Mouse (Mus musculus) forebrain, embryonic 12.5 days (tissue): Measurements from ENCODE around the gene Ier5. TPM values are rescaled to one million over a fixed set of nuclear protein-coding genes. Genes with fewer than 3 reads are reported as not detected.

Experiments used
- ATAC-seq: fragments of 200-750 bp; cut with Nextera tagmentation; 2 replicates; pipeline ENCODE4 v1.8.0; 2017; ENCODE audit warnings: moderate TSS enrichment; ENCODE audit not compliant: low FRiP score
- H3K27ac ChIP-seq: fragments of 300-500 bp; sonication (generic); 2 replicates; pipeline ENCODE4 v1.5.1; 2016; ENCODE audit warnings: mild to moderate bottlenecking
- H3K27me3 ChIP-seq: fragments of 300-500 bp; sonication (generic); 2 replicates; pipeline ENCODE4 v1.6.1; 2016; ENCODE audit warnings: mild to moderate bottlenecking
- H3K36me3 ChIP-seq: fragments of 300-500 bp; sonication (generic); replicated peaks from 2 replicates; pipeline ENCODE4 v1.6.1; 2016; ENCODE audit warnings: mild to moderate bottlenecking
- H3K4me1 ChIP-seq: fragments of 300-500 bp; sonication (generic); 2 replicates; pipeline ENCODE4 v1.6.1; 2016
- H3K4me2 ChIP-seq: fragments of 300-500 bp; sonication (generic); 2 replicates; pipeline ENCODE4 v1.6.1; 2016; ENCODE audit warnings: mild to moderate bottlenecking, moderate library complexity
- H3K4me3 ChIP-seq: fragments of 300-500 bp; sonication (generic); replicated peaks from 2 replicates; pipeline ENCODE4 v1.5.1; 2016; ENCODE audit warnings: mild to moderate bottlenecking
- H3K9ac ChIP-seq: fragments of 300-500 bp; sonication (generic); 2 replicates; pipeline ENCODE4 v1.6.1; 2016; ENCODE audit warnings: mild to moderate bottlenecking
- H3K9me3 ChIP-seq: fragments of 300-500 bp; sonication (generic); 2 replicates; pipeline ENCODE4 v1.6.1; 2016
- WGBS: fragments of 180-500 bp; shearing (Covaris S2); methylation state at CpG from one replicate; pipeline ENCODE4 v1.1.7; 2016; 5-methylcytosine and 5-hydroxymethylcytosine counted together
- polyA plus RNA-seq: library from polyadenylated mRNA; unstranded; fragments of >200 nt; fragmentation: Nextera tagmentation; extraction: Ambion mirVana; gene quantifications from 2 replicates; pipeline ENCODE4 v1.2.1, GENCODE M21; 2016

The Ier5 gene
- polyA plus RNA-seq: 15.2 and 19.2 TPM in 2 replicates

GRCm38 (mm10) chr1:155099280-155099848, at the start of gene Ier5:
Gene Ier5, minus strand, starts transcription at chr1:155099636.
- Histone ChIP-seq H3K27me3 (no peaks in the 10 kb centered on the region), H3K36me3 (0 out of 2 replicates have a peak, but pooled peaks cover 3% of the 10 kb centered on the region), H3K9me3 (no peaks in the 10 kb centered on the region), H3K27ac (peak within 1 kb of the TSS; percentile 91), H3K4me3 (peak within 1 kb of the TSS; percentile 100), H3K9ac (peak within 1 kb of the TSS; percentile 100), H3K4me1 (peaks cover 26% of the 10 kb centered on the region), H3K4me2 (peak within 1 kb of the TSS; percentile 77)
- ATAC-seq: peak; percentile 99
- under 1% methylated on average over 40 of the region's 40 CpGs for WGBS

- Histone ChIP-seq H3K4me2 (no peak overlapping the region), H3K36me3 (no peaks in the 10 kb centered on the region), H3K9me3 (no peaks in the 10 kb centered on the region), H3K27ac (no peak overlapping the region), H3K4me1 (no peaks in the 10 kb centered on the region), H3K4me3 (no peak overlapping the region), H3K27me3 (no peaks in the 10 kb centered on the region), H3K9ac (no peak overlapping the region)
- no peak for ATAC-seq
- 87% methylated on average over 2 of the region's 2 CpGs for WGBS
Observed at GRCm38 (mm10) chr1:155147228-155147627, 47.8 kb upstream of the Ier5 start.

- no peak within 1 kb of the TSS for H3K9ac ChIP-seq
- no peaks in the 10 kb centered on the region for H3K4me1 ChIP-seq
- H3K36me3 ChIP-seq: no peaks in the 10 kb centered on the region
- no peak for ATAC-seq
- no peak within 1 kb of the TSS for H3K4me3 ChIP-seq
- H3K4me2 ChIP-seq: 0 out of 2 replicates have a peak within 1 kb of the TSS, but pooled peaks have one; percentile 2
- WGBS: 57% methylated on average over 8 of the region's 8 CpGs
- H3K9me3 ChIP-seq: no peaks in the 10 kb centered on the region
- no peak within 1 kb of the TSS for H3K27ac ChIP-seq
- no peaks in the 10 kb centered on the region for H3K27me3 ChIP-seq
Observed at GRCm38 (mm10) chr1:155146572-155146980, 47.1 kb upstream of the Ier5 start, which contains the start of gene Mr1. Gene Mr1, minus strand, starts transcription at chr1:155146814.

- H3K27me3 ChIP-seq: no peaks in the 10 kb centered on the region
- H3K9ac ChIP-seq: no peak overlapping the region
- no peak overlapping the region for H3K4me2 ChIP-seq
- no peaks in the 10 kb centered on the region for H3K36me3 ChIP-seq
- H3K4me1 ChIP-seq: no peaks in the 10 kb centered on the region
- no peak for ATAC-seq
- H3K27ac ChIP-seq: no peak overlapping the region
- H3K9me3 ChIP-seq: no peaks in the 10 kb centered on the region
- no peak overlapping the region for H3K4me3 ChIP-seq
- WGBS: 85% methylated on average over 6 of the region's 6 CpGs
Observed at GRCm38 (mm10) chr1:155145620-155146019, 46.2 kb upstream of the Ier5 start.

GRCm38 (mm10) chr1:155140076-155140475, 40.6 kb upstream of the Ier5 start:
- 80% methylated on average over 2 of the region's 2 CpGs for WGBS
- ATAC-seq: no peak

GRCm38 (mm10) chr1:155138795-155139194, 39.4 kb upstream of the Ier5 start:
- no peak for ATAC-seq
- no peaks in the 10 kb centered on the region for H3K36me3 ChIP-seq
- no peaks in the 10 kb centered on the region for H3K4me1 ChIP-seq
- no peaks in the 10 kb centered on the region for H3K9me3 ChIP-seq
- H3K4me2 ChIP-seq: no peak overlapping the region
- no peak overlapping the region for H3K27ac ChIP-seq
- no peaks in the 10 kb centered on the region for H3K27me3 ChIP-seq
- WGBS: 93% methylated on average over 7 of the region's 7 CpGs
- H3K4me3 ChIP-seq: no peak overlapping the region
- H3K9ac ChIP-seq: no peak overlapping the region

More at GRCm38 (mm10) chr1:155140076-155140475, 40.6 kb upstream of the Ier5 start:
- H3K9me3 ChIP-seq: no peaks in the 10 kb centered on the region
- H3K27ac ChIP-seq: no peak overlapping the region
- H3K4me2 ChIP-seq: no peak overlapping the region
- no peaks in the 10 kb centered on the region for H3K36me3 ChIP-seq
- H3K4me1 ChIP-seq: no peaks in the 10 kb centered on the region
- no peak overlapping the region for H3K4me3 ChIP-seq
- H3K27me3 ChIP-seq: no peaks in the 10 kb centered on the region
- no peak overlapping the region for H3K9ac ChIP-seq

GRCm38 (mm10) chr1:155134866-155135265, 35.4 kb upstream of the Ier5 start:
- H3K27ac ChIP-seq: no peak overlapping the region
- no peak overlapping the region for H3K4me3 ChIP-seq
- WGBS: 74% methylated on average over 8 of the region's 8 CpGs
- no peak overlapping the region for H3K4me2 ChIP-seq
- H3K4me1 ChIP-seq: no peaks in the 10 kb centered on the region
- H3K27me3 ChIP-seq: no peaks in the 10 kb centered on the region
- no peak overlapping the region for H3K9ac ChIP-seq
- no peaks in the 10 kb centered on the region for H3K9me3 ChIP-seq
- no peak for ATAC-seq
- no peaks in the 10 kb centered on the region for H3K36me3 ChIP-seq

- Histone ChIP-seq H3K27ac (no peak overlapping the region), H3K27me3 (no peaks in the 10 kb centered on the region), H3K4me2 (no peak overlapping the region), H3K9ac (no peak overlapping the region), H3K9me3 (no peaks in the 10 kb centered on the region), H3K4me3 (no peak overlapping the region), H3K36me3 (no peaks in the 10 kb centered on the region), H3K4me1 (no peaks in the 10 kb centered on the region)
- 90% methylated on average over 5 of the region's 5 CpGs for WGBS
- no peak for ATAC-seq
Observed at GRCm38 (mm10) chr1:155127429-155127934, 28.0 kb upstream of the Ier5 start.

GRCm38 (mm10) chr1:155126716-155127115, 27.3 kb upstream of the Ier5 start:
- no peak for ATAC-seq
- no peak overlapping the region for H3K4me2 ChIP-seq
- no peaks in the 10 kb centered on the region for H3K36me3 ChIP-seq
- H3K4me3 ChIP-seq: no peak overlapping the region
- no peaks in the 10 kb centered on the region for H3K4me1 ChIP-seq
- no peaks in the 10 kb centered on the region for H3K9me3 ChIP-seq
- 85% methylated on average over 5 of the region's 5 CpGs for WGBS
- H3K27ac ChIP-seq: no peak overlapping the region
- no peaks in the 10 kb centered on the region for H3K27me3 ChIP-seq
- no peak overlapping the region for H3K9ac ChIP-seq

GRCm38 (mm10) chr1:155124397-155124796, 25.0 kb upstream of the Ier5 start:
- 96% methylated on average over 5 of the region's 5 CpGs for WGBS
- no peak overlapping the region for H3K4me2 ChIP-seq
- no peaks in the 10 kb centered on the region for H3K27me3 ChIP-seq
- no peaks in the 10 kb centered on the region for H3K36me3 ChIP-seq
- H3K27ac ChIP-seq: no peak overlapping the region
- H3K9ac ChIP-seq: no peak overlapping the region
- H3K4me3 ChIP-seq: no peak overlapping the region
- H3K4me1 ChIP-seq: no peaks in the 10 kb centered on the region
- H3K9me3 ChIP-seq: no peaks in the 10 kb centered on the region
- ATAC-seq: no peak

- no peak overlapping the region for H3K9ac ChIP-seq
- peaks cover 9% of the 10 kb centered on the region; the same call in 1 of the 2 replicates for H3K27me3 ChIP-seq
- no peak overlapping the region for H3K27ac ChIP-seq
- H3K4me1 ChIP-seq: no peaks in the 10 kb centered on the region
- no peak overlapping the region for H3K4me2 ChIP-seq
- H3K9me3 ChIP-seq: no peaks in the 10 kb centered on the region
- 83% methylated on average over 21 of the region's 21 CpGs for WGBS
- no peak for ATAC-seq
- no peaks in the 10 kb centered on the region for H3K36me3 ChIP-seq
- H3K4me3 ChIP-seq: no peak overlapping the region
Observed at GRCm38 (mm10) chr1:155121977-155122939, 22.8 kb upstream of the Ier5 start.

- WGBS: 88% methylated on average over 1 of the region's 1 CpGs
- no peak for ATAC-seq
- Histone ChIP-seq H3K9me3 (no peaks in the 10 kb centered on the region), H3K27me3 (peaks cover 19% of the 10 kb centered on the region), H3K36me3 (no peaks in the 10 kb centered on the region), H3K9ac (no peak overlapping the region), H3K27ac (no peak overlapping the region), H3K4me2 (no peak overlapping the region), H3K4me1 (no peaks in the 10 kb centered on the region), H3K4me3 (no peak overlapping the region)
Observed at GRCm38 (mm10) chr1:155119719-155120118, 20.3 kb upstream of the Ier5 start.
